Mouse (Mus musculus): ENCODE data around the gene Mymx. TPM values are rescaled to one million over a fixed set of nuclear protein-coding genes. Genes with fewer than 3 reads are reported as not detected.
A peak's percentile ranks its signal among the peaks of the same experiment; 100 is the strongest.

The Mymx gene
- polyA plus RNA-seq, 1 experiment from 2014 or later: not detected

DNA sequence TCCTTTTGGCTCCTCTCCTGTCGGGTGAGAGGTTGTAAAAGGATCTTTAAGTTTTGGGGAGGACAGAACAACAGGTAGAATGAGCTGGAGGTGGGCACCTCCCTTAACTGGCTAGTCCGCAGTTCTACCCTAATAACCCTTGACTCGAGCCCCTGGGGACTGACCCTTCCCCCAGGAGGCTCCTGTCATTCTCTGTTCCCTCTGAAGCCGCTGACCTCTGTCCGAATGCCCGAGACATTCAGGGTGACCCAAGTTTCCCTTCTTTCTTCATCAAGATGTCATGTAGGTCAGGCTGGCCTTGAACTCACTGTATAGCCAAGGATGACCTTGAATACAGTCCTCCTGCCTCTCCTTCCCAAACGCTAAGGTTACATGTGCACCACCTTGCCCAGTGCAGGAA, 13.5 kb downstream of the Mymx start:
- TF ChIP-seq CTCF (IDR thresholded peaks at IDR 0.05) (no peak), EP300 (IDR thresholded peaks at IDR 0.05) (no peak)
- Histone ChIP-seq H3K9ac (replicated peaks; ENCODE audit: low read depth) (no peak overlapping the region), H3K4me1 (ENCODE audit: insufficient read depth, low read depth, low read length) (peaks cover 42% of the 10 kb centered on the region), H3K27me3 (replicated peaks; ENCODE audit: insufficient read depth, low read length) (no peaks in the 10 kb centered on the region), H3K36me3 (ENCODE audit: insufficient read depth, low read length) (no peaks in the 10 kb centered on the region), H3K4me2 (replicated peaks; ENCODE audit: low read depth, low read length) (no peak overlapping the region), H3K27ac (ENCODE audit: low read length) (no peak overlapping the region), H3K9me3 (ENCODE audit: low read length) (no peaks in the 10 kb centered on the region), H3K4me3 (ENCODE audit: low read depth, low read length) (no peak overlapping the region)
- WGBS: 88% methylated on average over 6 of the region's 7 CpGs
- ATAC-seq (no peak), DNase-seq (ENCODE audit: low spot score) (no peak)

GRCm38 (mm10) chr17:45586449-45586837, 15.5 kb downstream of the Mymx start:
- Histone ChIP-seq H3K36me3 (ENCODE audit: insufficient read depth, low read length) (no peaks in the 10 kb centered on the region), H3K27me3 (replicated peaks; ENCODE audit: insufficient read depth, low read length) (no peaks in the 10 kb centered on the region), H3K9me3 (ENCODE audit: low read length) (no peaks in the 10 kb centered on the region), H3K4me2 (replicated peaks; ENCODE audit: low read depth, low read length) (no peak overlapping the region), H3K4me3 (ENCODE audit: low read depth, low read length) (no peak overlapping the region), H3K9ac (replicated peaks; ENCODE audit: low read depth) (no peak overlapping the region), H3K27ac (ENCODE audit: low read length) (peak overlapping the region; percentile 83), H3K4me1 (ENCODE audit: insufficient read depth, low read depth, low read length) (peaks cover 26% of the 10 kb centered on the region)
- TF ChIP-seq EP300 (IDR thresholded peaks at IDR 0.05) (no peak), CTCF (IDR thresholded peaks at IDR 0.05) (peak; percentile 60)
- 97% methylated on average over 3 of the region's 3 CpGs for WGBS
- ATAC-seq (no peak), DNase-seq (ENCODE audit: low spot score) (no peak)

DNA sequence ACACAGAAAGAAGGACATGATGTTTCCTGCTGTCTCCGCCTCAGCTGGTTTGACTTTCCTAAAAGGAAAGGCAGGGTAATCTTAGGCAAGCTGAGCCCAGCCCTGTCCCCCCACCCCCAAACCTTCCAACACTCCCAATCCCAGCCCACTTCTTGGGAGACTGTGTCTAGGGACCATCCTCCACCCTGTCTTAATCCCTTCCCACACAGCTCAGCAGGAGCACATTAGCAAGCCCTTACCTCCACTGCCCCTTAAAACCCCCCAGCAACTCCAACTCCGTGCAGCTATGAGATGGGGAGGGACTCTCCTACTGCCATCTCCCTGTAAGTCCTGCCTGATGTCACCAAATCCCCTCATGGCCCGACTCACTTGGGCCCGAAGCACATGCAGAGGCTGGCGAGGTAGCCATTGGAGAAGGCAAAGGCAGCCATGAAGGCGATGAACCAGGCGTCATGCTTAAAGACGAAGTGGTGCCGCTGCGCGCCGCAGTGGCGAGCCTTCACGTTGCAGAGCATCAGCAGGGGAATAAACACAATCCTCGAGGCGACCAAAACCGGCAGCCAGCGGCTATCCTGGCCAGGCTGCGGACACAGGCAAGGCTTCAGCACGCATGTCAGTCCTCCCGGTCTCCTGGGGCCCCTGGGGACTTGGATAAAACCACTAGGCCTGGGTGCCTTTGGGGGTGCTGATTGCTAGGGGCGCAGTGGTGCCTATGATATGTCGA, 16.0 kb downstream of the Mymx start:
- Histone ChIP-seq H3K9ac (replicated peaks; ENCODE audit: low read depth) (no peak overlapping the region), H3K4me3 (ENCODE audit: low read depth, low read length) (no peak overlapping the region), H3K4me2 (replicated peaks; ENCODE audit: low read depth, low read length) (no peak overlapping the region), H3K27ac (ENCODE audit: low read length) (peak overlapping the region; percentile 83), H3K27me3 (replicated peaks; ENCODE audit: insufficient read depth, low read length) (no peaks in the 10 kb centered on the region), H3K36me3 (ENCODE audit: insufficient read depth, low read length) (no peaks in the 10 kb centered on the region), H3K4me1 (ENCODE audit: insufficient read depth, low read depth, low read length) (peaks cover 25% of the 10 kb centered on the region), H3K9me3 (ENCODE audit: low read length) (no peaks in the 10 kb centered on the region)
- 74% methylated on average over 23 of the region's 23 CpGs for WGBS
- DNase-seq (ENCODE audit: low spot score) (no peak), ATAC-seq (peak; percentile 10; the same call in 1 of the 2 replicates)
- 0 out of 2 replicates have a peak, but pooled peaks have one; percentile 21 for TF ChIP-seq EP300 (IDR thresholded peaks at IDR 0.05)
- TF ChIP-seq CTCF (IDR thresholded peaks at IDR 0.05): no peak

- H3K9me3 ChIP-seq (ENCODE audit: low read length): no peaks in the 10 kb centered on the region
- no peak overlapping the region for H3K4me3 ChIP-seq (ENCODE audit: low read depth, low read length)
- peak; percentile 89 for DNase-seq (ENCODE audit: low spot score)
- H3K36me3 ChIP-seq (ENCODE audit: insufficient read depth, low read length): no peaks in the 10 kb centered on the region
- H3K4me1 ChIP-seq (ENCODE audit: insufficient read depth, low read depth, low read length): peaks cover 27% of the 10 kb centered on the region
- 0 out of 2 replicates have a peak overlapping the region, but pooled peaks have one; percentile 17 for H3K4me2 ChIP-seq (replicated peaks; ENCODE audit: low read depth, low read length)
- no peaks in the 10 kb centered on the region for H3K27me3 ChIP-seq (replicated peaks; ENCODE audit: insufficient read depth, low read length)
- TF ChIP-seq CTCF (IDR thresholded peaks at IDR 0.05) (peak; percentile 93), EP300 (IDR thresholded peaks at IDR 0.05) (no peak)
- ATAC-seq: peak; percentile 70
- 33% methylated on average over 13 of the region's 14 CpGs for WGBS
- H3K9ac ChIP-seq (replicated peaks; ENCODE audit: low read depth): 0 out of 2 replicates have a peak overlapping the region, but pooled peaks have one; percentile 16
- peak overlapping the region; percentile 83 for H3K27ac ChIP-seq (ENCODE audit: low read length)
Observed at GRCm38 (mm10) chr17:45584939-45585678, 16.8 kb downstream of the Mymx start.

GRCm38 (mm10) chr17:45584096-45584896, 17.6 kb downstream of the Mymx start:
- Histone ChIP-seq H3K36me3 (ENCODE audit: insufficient read depth, low read length) (no peaks in the 10 kb centered on the region), H3K9me3 (ENCODE audit: low read length) (no peaks in the 10 kb centered on the region), H3K27ac (ENCODE audit: low read length) (peak overlapping the region; percentile 83), H3K4me1 (ENCODE audit: insufficient read depth, low read depth, low read length) (peaks cover 30% of the 10 kb centered on the region), H3K9ac (replicated peaks; ENCODE audit: low read depth) (no peak overlapping the region), H3K4me2 (replicated peaks; ENCODE audit: low read depth, low read length) (0 out of 2 replicates have a peak overlapping the region, but pooled peaks have one; percentile 17), H3K4me3 (ENCODE audit: low read depth, low read length) (no peak overlapping the region), H3K27me3 (replicated peaks; ENCODE audit: insufficient read depth, low read length) (no peaks in the 10 kb centered on the region)
- ATAC-seq (peak; percentile 69), DNase-seq (ENCODE audit: low spot score) (peak; percentile 83)
- 25% methylated on average over 12 of the region's 12 CpGs for WGBS
- TF ChIP-seq CTCF (IDR thresholded peaks at IDR 0.05) (no peak; the same call in 1 of the 2 replicates), EP300 (IDR thresholded peaks at IDR 0.05) (peak; percentile 34)

Data from lung, postnatal 0 days (tissue).